Mouse (Mus musculus) layer of hippocampus, adult 11-12 months (tissue): ENCODE data around the gene Mtfmt.
A peak's percentile ranks its signal among the peaks of the same experiment; 100 is the strongest.

Source experiments
- DNase-seq: peaks from one replicate; pipeline ENCODE4 v3.0.0; 2022; ENCODE audit warnings: low spot score

Gene Mtfmt

DNA sequence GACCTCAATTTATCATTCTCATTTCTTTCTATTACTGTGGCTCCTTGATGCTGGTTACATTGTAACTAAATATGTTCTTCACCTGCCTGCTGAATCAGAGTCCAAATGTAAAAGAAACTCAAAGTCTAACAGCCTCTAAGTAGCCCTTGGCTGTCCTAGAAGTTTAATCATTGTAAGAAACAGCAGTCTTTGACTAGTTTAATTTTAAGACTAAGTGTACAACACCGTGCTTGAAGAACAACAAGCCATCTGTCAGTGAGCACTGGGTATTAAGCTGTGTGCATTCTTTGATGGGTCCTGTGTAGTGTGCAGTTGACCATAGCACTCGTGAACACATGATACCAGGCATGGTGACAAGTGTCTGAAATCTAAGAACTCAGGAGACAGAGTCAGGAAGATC, 8.1 kb upstream of the Mtfmt start:
- no peak for DNase-seq

- no peak for DNase-seq
Observed at GRCm38 (mm10) chr9:65428003-65428402, 7.6 kb upstream of the Mtfmt start.

GRCm38 (mm10) chr9:65430401-65430800, 5.2 kb upstream of the Mtfmt start:
- no peak for DNase-seq

GRCm38 (mm10) chr9:65430921-65431320, 4.7 kb upstream of the Mtfmt start:
- DNase-seq = no peak

- DNase-seq = peak; percentile 92
Observed at GRCm38 (mm10) chr9:65432236-65432635, 3.3 kb upstream of the Mtfmt start.

DNA sequence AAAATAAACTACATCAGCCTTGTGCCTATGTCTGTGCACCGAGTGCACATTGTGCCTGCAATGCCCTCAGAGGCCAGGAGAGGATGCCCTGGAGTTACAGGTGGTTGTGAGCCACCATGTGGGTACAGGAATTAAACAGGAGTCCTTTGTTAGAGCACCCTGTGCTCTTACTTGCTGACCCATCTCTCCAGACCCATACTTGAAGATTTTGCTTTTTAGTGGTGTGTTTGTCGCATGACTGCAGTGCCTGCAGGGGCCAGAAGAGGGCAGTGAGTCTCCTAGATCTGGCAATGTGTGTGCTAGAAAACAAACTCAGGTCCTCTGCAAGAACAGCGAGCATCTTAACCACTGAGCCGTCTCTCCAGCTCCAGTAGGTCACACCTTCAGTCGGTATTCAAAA, 1.4 kb upstream of the Mtfmt start:
- peak; percentile 42 for DNase-seq

- no peak for DNase-seq
Observed at GRCm38 (mm10) chr9:65435211-65435610, 371 bp upstream of the Mtfmt start.

DNA sequence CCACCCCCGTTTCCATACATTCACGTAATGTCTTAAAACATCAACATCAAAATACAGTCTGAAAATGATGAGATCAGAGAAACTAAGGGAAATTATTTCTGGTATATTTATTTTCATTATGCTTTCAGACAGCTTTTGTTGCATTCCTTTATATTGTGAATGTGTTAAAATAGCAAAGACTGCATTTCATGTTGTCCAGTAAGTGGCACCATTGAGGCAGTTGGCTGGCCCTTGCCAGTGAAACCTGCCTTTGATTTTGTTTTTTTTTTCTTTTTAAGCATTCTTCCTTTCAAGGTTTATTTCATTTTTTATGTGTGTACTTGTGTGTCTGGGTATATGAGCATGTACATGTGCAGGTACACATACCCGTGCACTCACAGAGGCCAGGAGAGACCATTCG, 9.1 kb downstream of the Mtfmt start:
- no peak for DNase-seq

GRCm38 (mm10) chr9:65447951-65448350, 12.4 kb downstream of the Mtfmt start:
- no peak for DNase-seq

- no peak for DNase-seq
Observed at GRCm38 (mm10) chr9:65458975-65459374, 23.4 kb downstream of the Mtfmt start.

GRCm38 (mm10) chr9:65460198-65460597, 24.6 kb downstream of the Mtfmt start:
- DNase-seq = no peak

- DNase-seq = peak; percentile 95
Observed at GRCm38 (mm10) chr9:65460732-65461442, 25.3 kb downstream of the Mtfmt start, which contains the start of gene Spg21. Spg21 (plus strand) TSS chr9:65460947.

DNA sequence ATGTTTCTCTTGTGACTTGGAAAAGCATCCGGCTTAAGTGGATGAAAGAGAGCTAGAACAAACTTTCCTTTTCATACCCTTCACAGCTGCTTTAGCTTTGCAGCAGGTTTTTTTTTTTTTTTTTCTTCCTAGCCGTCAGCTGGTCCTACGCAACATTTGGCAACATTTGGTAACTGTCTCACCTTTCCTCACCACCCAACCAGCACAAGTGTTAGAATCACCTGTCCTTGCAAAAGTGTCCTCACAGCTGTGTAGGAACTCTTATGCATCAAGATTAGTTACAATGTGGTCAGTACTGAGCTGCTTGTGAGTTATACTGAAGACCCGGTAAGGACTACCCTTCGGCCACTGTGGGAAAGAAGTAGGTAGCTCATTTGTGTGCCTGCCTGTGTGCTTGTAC, 27.0 kb downstream of the Mtfmt start:
- DNase-seq = no peak

GRCm38 (mm10) chr9:65464161-65464560, 28.6 kb downstream of the Mtfmt start:
- peak; percentile 56 for DNase-seq

DNA sequence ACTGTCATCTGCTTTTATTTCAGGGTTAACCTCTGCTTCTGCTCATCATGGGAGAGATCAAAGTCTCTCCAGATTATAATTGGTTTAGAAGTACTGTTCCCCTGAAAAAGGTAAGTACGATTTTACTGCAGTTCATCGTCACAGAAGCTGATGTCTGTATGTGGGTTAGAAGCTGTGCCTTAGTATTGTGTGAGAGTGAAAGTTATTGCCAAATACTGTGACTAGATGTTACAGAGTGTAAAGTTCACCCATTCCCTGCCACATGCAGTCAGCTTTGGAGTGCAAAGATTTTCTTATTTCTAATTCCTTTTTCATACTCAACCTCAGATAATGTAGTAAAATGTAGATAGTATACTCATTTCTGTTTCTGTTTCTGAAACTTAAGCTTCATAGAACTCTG, 29.7 kb downstream of the Mtfmt start:
- DNase-seq = no peak

DNA sequence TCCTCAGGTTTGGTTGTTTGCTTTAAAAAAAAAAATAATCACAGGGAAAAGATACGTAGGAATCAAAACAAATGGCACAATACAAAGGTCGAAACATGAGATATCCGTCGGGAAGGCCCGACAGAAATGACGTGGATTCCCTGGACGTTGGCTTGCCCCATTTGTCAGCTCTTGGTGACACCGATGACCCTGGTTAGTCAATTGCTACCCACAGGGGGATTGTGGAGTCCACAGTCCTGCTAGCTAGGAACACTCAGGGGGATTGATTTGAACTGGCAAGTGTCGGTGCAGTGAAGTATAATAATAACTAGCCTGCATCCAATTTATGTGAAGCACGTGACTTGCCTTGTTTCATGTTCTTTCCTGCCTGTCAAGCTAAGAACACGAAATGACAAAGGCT, 32.1 kb downstream of the Mtfmt start:
- no peak for DNase-seq

DNA sequence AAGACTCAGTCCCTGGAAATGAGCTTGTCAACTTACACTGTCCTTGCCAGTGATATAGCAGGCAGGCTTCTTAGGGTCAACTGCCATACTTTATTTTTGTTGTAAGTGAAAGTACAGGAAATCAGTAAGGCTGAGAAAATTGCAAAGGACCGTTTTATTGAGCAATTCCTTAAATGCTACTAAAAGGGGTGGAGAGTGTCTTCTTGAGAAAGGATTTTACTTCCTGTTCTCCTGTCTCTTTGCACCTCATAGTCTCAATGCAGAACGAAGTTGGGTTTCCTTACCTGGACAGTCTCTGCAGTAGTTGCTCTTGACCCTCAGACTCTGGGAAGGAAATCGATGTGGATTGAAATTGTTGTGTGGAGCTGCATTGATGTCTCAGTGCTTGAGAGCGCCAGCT, 37.2 kb downstream of the Mtfmt start:
- no peak for DNase-seq

DNA sequence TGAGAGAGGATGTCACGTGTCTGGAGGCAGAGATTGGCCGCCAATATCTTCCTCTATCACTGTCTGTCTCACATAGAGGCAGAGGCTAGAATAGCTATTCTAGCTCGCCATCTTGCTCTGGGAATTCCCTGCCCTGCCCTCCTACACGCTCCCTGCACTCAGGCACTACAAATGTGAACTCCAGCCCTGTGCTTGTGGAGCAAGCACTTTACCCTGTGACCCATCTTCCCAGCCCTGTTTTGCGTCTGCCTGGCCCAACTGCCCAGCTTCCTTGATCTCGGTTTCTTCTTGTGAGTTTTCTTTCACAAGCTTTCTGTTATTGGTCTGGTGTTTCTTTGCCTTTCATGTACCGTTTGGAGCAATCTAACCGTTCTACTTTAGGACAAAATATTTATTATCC, 43.6 kb downstream of the Mtfmt start:
- DNase-seq = no peak

GRCm38 (mm10) chr9:65480071-65480470, 44.5 kb downstream of the Mtfmt start:
- no peak for DNase-seq

GRCm38 (mm10) chr9:65491476-65491875, 55.9 kb downstream of the Mtfmt start:
- no peak for DNase-seq

DNA sequence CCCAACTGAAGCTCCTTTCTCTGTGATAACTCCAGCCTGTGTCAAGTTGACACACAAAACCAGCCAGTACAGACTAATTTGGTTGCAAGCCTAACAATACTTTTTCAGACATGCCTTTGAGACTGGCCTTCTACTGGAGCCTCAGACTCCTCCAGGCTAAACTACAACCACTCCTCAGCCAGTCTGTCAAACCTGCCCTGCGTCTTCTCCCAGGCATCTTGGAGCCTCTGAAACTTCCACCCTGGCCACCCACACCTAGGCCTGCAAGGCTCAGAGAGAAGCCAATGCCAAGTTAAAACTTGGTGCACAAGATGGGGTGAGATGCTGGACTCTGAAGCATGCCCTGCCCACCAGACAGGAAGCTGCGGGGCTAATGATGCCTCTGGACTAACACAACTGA, 56.8 kb downstream of the Mtfmt start:
- DNase-seq = no peak

GRCm38 (mm10) chr9:65492851-65493250, 57.3 kb downstream of the Mtfmt start:
- DNase-seq = no peak

DNA sequence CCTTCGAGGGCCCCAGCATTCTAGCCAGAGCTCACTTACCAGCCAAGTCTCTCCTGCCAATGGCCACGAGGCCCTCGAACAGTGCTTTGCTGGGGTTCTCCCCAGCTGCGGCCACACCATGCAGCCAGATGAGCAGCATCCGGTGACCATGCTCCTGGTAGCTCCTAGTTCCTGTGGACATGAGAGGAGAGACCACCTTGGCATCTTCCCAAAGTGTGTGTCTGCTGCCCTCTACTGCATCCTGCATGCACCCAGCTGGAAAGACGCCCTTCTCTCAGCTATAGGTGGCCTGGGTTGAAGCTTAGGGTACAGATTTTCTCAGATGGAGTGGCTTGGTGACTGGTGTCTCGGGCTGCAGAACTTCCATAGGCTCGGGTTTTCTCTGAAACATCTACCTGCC, 66.6 kb downstream of the Mtfmt start:
- DNase-seq = no peak
